ENCODE assay signal across 8 mouse cellular contexts in the genomic region with DNA sequence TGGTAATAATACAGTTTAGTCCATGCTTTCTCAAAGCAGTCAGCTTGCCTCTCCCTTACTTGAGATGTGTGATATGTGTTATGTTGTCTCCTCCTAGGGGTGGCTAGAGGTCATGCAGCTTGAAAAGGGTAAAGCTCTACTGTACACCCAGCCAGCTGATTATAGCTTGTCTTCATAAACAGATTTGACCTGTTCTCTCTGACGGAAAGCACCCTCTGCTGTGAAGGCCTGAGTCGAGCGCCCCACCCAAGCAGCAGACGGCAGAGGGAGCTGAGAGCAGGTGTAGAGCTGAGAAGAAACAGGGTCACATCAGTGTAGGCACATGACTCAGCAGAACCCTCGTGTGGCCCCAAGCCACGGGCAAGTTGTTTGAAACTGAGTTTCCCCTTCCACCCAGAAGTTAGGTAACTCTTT. TPM values are rescaled to one million over a fixed set of nuclear protein-coding genes. Genes with fewer than 3 reads are reported as not detected.
DNase-seq lines count a peak whose midpoint lies in the region; ATAC-seq lines count a peak whose summit lies in the region.

No protein-coding gene starts in this region.

- H3K4me2 ChIP-seq in forebrain, embryonic 12.5 days: no peak overlapping the region

- peak; percentile 51 for DNase-seq in layer of hippocampus, adult 9-10 months (ENCODE audit: low spot score)
- DNase-seq in layer of hippocampus, adult 8-10 months (ENCODE audit: low spot score in 2 of 2): no peak
- DNase-seq in NIH3T3 (ENCODE audit: low read depth) (peak; percentile 82), liver (peak; percentile 73)
- peak; percentile 56 for DNase-seq in heart, postnatal 25 days (ENCODE audit: low spot score)
- peak; percentile 43 for DNase-seq in retina, adult 2 months (ENCODE audit: low read depth, low spot score)

- H3K36me3 ChIP-seq in forebrain, embryonic 12.5 days (replicated peaks): peaks cover 34% of the 10 kb centered on the region

- H3K4me1 ChIP-seq in forebrain, embryonic 12.5 days: no peaks in the 10 kb centered on the region

- no peaks in the 10 kb centered on the region for H3K27me3 ChIP-seq in forebrain, embryonic 12.5 days

- WGBS in forebrain, embryonic 12.5 days: 64% methylated on average over 6 of the region's 6 CpGs

- H3K9ac ChIP-seq in forebrain, embryonic 12.5 days: no peak overlapping the region

- no peak overlapping the region for H3K27ac ChIP-seq in forebrain, embryonic 12.5 days

- intact Hi-C loops in heart, postnatal 25 days (cut with DNase I): loop anchor here (1.0 to 5.0 kb wide), 2 partner anchors 127 to 229 kb away; a partner anchor contains a TSS

- no peaks in the 10 kb centered on the region for H3K9me3 ChIP-seq in forebrain, embryonic 12.5 days

- no peak overlapping the region for H3K4me3 ChIP-seq in forebrain, embryonic 12.5 days (replicated peaks)

- peak; percentile 84 for ATAC-seq in common myeloid progenitor, adult 5-6 weeks (replicated peaks; ENCODE audit: low read depth, poor library complexity, severe bottlenecking)
- no peak for ATAC-seq in forebrain, embryonic 12.5 days (ENCODE audit: low FRiP score)

RNA-seq across cellular contexts. Expression of a gene that starts 15.6 kb away (rescaled TPM):
- 10 to 100 TPM; 24.5 to 34.0 (median 28.6) TPM for total RNA-seq in layer of hippocampus, adult 8-10 months (2022)
- not detected in 2 replicates for total RNA-seq in common myeloid progenitor, adult 5-6 weeks (2017)
- total RNA-seq in heart, postnatal 25 days (2021): 100 to 1,000 TPM; 203 to 217 TPM
- 0.10 and 0.12 TPM in 2 replicates for polyA plus RNA-seq in forebrain, embryonic 12.5 days (2016; fragmentation: Nextera tagmentation; extraction: Ambion mirVana)

RNA-seq across cellular contexts. Expression of a gene that starts 42.8 kb away (rescaled TPM):
- total RNA-seq in layer of hippocampus, adult 8-10 months (2022): 10 to 100 TPM; 71.2 to 78.4 (median 73.7) TPM
- 8.7 and 10.5 TPM in 2 replicates for total RNA-seq in common myeloid progenitor, adult 5-6 weeks (2017)
- 10 to 100 TPM; 10.7 to 11.7 TPM for total RNA-seq in heart, postnatal 25 days (2021)
- 23.0 and 25.1 TPM in 2 replicates for polyA plus RNA-seq in forebrain, embryonic 12.5 days (2016; fragmentation: Nextera tagmentation; extraction: Ambion mirVana)

RNA-seq across cellular contexts. Expression of a gene that starts 46.7 kb away (rescaled TPM):
- 100 to 1,000 TPM; 266 to 292 (median 282) TPM for total RNA-seq in layer of hippocampus, adult 8-10 months (2022)
- 22.4 and 24.1 TPM in 2 replicates for total RNA-seq in common myeloid progenitor, adult 5-6 weeks (2017)
- total RNA-seq in heart, postnatal 25 days (2021): 10 to 100 TPM; 51.3 TPM
- 14.6 and 14.8 TPM in 2 replicates for polyA plus RNA-seq in forebrain, embryonic 12.5 days (2016; fragmentation: Nextera tagmentation; extraction: Ambion mirVana)

Comparison
In these comparisons a context has a peak if more than half of its experiments do, and no peak if none do; other contexts are left out.
1. DNase-seq: peak in layer of hippocampus, adult 9-10 months (single experiment), NIH3T3 (single experiment), heart, postnatal 25 days (single experiment), liver (single experiment) and retina, adult 2 months (single experiment); none in layer of hippocampus, adult 8-10 months (0 of 2).
2. RNA of a gene that starts 15.6 kb away (total RNA-seq): 203 to 217 TPM in heart, postnatal 25 days and 24.5 to 34.0 TPM in layer of hippocampus, adult 8-10 months; not detected in common myeloid progenitor, adult 5-6 weeks; every median in the first group is over 10 times any median in the second.
3. RNA of a gene that starts 46.7 kb away (total RNA-seq): 266 to 292 TPM in layer of hippocampus, adult 8-10 months; 51.3 TPM in heart, postnatal 25 days and 22.4 to 24.1 TPM in common myeloid progenitor, adult 5-6 weeks; every median in the first group is over 4 times any median in the second.